Mouse (Mus musculus) left cerebral cortex, adult 18-20 months (tissue): ENCODE measurements around the gene E130114P18Rik. TPM values are rescaled to one million over a fixed set of nuclear protein-coding genes. Genes with fewer than 3 reads are reported as not detected.

Experiments
- DNase-seq, 2 experiments: peaks; one replicate each; pipeline ENCODE4 v3.0.0; 2021 to 2022; ENCODE audit warnings: low spot score in 2 of 2, mixed read lengths in 1 of 2
- total RNA-seq, 2 experiments: library from RNA; stranded (reverse); gene quantifications; 2 replicates each; pipeline ENCODE4 v1.2.3; 2021

Gene E130114P18Rik
- total RNA-seq, 2 experiments from 2014 or later: 6.1 to 7.4 TPM

- peak; percentile 49 to 53 for DNase-seq
These were observed 166.5 kb downstream of the E130114P18Rik start for GRCm38 (mm10) chr4:97611251-97611847.

- no peak for DNase-seq
These were observed 167.8 kb downstream of the E130114P18Rik start for GRCm38 (mm10) chr4:97609831-97610727.

GRCm38 (mm10) chr4:97609329-97609728 is 168.5 kb downstream of the E130114P18Rik start:
- DNase-seq: no peak

GRCm38 (mm10) chr4:97608728-97609127 is 169.2 kb downstream of the E130114P18Rik start:
- DNase-seq: no peak

- no peak for DNase-seq
These were observed 169.7 kb downstream of the E130114P18Rik start for GRCm38 (mm10) chr4:97608134-97608533.

- DNase-seq: no peak
These were observed 170.7 kb downstream of the E130114P18Rik start for GRCm38 (mm10) chr4:97607169-97607568.

GRCm38 (mm10) chr4:97606524-97606923 is 171.4 kb downstream of the E130114P18Rik start:
- DNase-seq: no peak

GRCm38 (mm10) chr4:97602579-97602978 is 175.3 kb downstream of the E130114P18Rik start:
- DNase-seq: no peak

GRCm38 (mm10) chr4:97600875-97601835 is 176.7 kb downstream of the E130114P18Rik start:
- DNase-seq: no peak

- no peak for DNase-seq
These were observed 180.4 kb downstream of the E130114P18Rik start for GRCm38 (mm10) chr4:97597443-97597842.

- no peak for DNase-seq
These were observed 181.5 kb downstream of the E130114P18Rik start for GRCm38 (mm10) chr4:97596348-97596747.

GRCm38 (mm10) chr4:97593869-97594268 is 184.0 kb downstream of the E130114P18Rik start:
- no peak for DNase-seq

GRCm38 (mm10) chr4:97589790-97590189 is 188.1 kb downstream of the E130114P18Rik start:
- DNase-seq: no peak

GRCm38 (mm10) chr4:97587412-97588010 is 190.4 kb downstream of the E130114P18Rik start:
- DNase-seq: no peak

- DNase-seq: no peak
These were observed 192.7 kb downstream of the E130114P18Rik start for GRCm38 (mm10) chr4:97585170-97585569.

GRCm38 (mm10) chr4:97584445-97585130 is 193.3 kb downstream of the E130114P18Rik start:
- DNase-seq: no peak

GRCm38 (mm10) chr4:97582796-97583430 is 195.0 kb downstream of the E130114P18Rik start:
- DNase-seq: no peak

- no peak for DNase-seq
These were observed 195.8 kb downstream of the E130114P18Rik start for GRCm38 (mm10) chr4:97582064-97582415.

- no peak for DNase-seq
These were observed 196.4 kb downstream of the E130114P18Rik start for GRCm38 (mm10) chr4:97581314-97582063.
